Mouse (Mus musculus) bone marrow, adult 2 months (tissue): ENCODE measurements around the gene Mindy3.

Source experiments
- CTCF ChIP-seq: fragments of 200-500 bp; IDR thresholded peaks from 2 replicates; pipeline ENCODE4 v1.5.1; 2011; ENCODE audit warnings: low read length, control low read depth; ENCODE audit not compliant: control insufficient read depth, insufficient read depth
- POLR2A ChIP-seq: fragments of 200-500 bp; IDR thresholded peaks from 2 replicates; pipeline ENCODE4 v1.6.1; 2011; ENCODE audit warnings: low read depth, mild to moderate bottlenecking, control low read depth, low read length, borderline replicate concordance; ENCODE audit not compliant: control insufficient read depth

DNA sequence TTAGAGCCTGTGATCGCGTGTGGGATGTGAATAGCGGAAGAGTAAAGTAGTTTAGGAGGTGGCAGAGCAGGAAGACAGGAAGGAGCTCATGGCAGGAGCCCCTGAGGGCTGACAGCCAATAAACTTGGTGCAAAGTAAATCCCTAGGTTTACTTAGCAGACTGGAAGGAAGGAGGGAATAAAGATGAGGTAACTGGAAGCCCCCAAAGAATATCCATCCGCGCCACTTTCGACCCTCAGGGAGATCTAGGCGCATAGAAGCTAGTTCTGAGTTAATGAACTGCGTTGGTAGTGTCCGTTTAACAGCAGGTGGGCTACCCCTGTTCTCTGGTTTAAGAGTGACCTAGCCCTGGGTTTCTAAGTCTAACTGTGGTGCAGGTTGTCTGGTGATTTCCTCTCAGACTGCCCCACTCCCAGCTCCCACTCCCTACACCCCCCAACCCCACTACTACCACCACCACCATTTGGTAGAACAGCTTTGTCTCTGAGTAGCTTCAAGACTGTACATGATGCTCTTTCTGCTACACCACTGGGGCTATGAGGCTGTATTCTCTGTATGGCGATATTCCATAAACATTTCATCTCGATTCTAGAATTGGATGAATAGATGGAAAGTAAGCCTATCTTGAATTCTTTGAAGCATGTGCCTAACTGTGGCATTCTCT is 91.4 kb downstream of the Mindy3 start:
- TF ChIP-seq CTCF (no peak), POLR2A (no peak)
